Mouse (Mus musculus) liver, embryonic 15.5 days (tissue): ENCODE data around the gene Med19. TPM values are rescaled to one million over a fixed set of nuclear protein-coding genes. Genes with fewer than 3 reads are reported as not detected.
"Not testable (repeated sequence)": the region's sequence is repeated elsewhere in the genome, so short reads cannot be mapped to it uniquely, and the experiment has no call there.

Source experiments
- ATAC-seq: fragments of 200-750 bp; cut with Nextera tagmentation; 2 replicates; pipeline ENCODE4 v1.8.0; 2017; ENCODE audit warnings: moderate number of reproducible peaks, mild to moderate bottlenecking, moderate library complexity; ENCODE audit not compliant: insufficient read depth
- H3K27ac ChIP-seq: fragments of 300-500 bp; sonication (generic); replicated peaks from 2 replicates; pipeline ENCODE4 v1.5.1; 2015; ENCODE audit warnings: mild to moderate bottlenecking, inconsistent platforms
- H3K27me3 ChIP-seq: fragments of 300-500 bp; sonication (generic); 2 replicates; pipeline ENCODE4 v1.6.1; 2015; ENCODE audit warnings: mild to moderate bottlenecking, inconsistent platforms
- H3K36me3 ChIP-seq: fragments of 300-500 bp; sonication (generic); replicated peaks from 2 replicates; pipeline ENCODE4 v1.6.1; 2015; ENCODE audit warnings: moderate library complexity, mild to moderate bottlenecking, inconsistent platforms
- H3K4me1 ChIP-seq: fragments of 300-500 bp; sonication (generic); replicated peaks from 2 replicates; pipeline ENCODE4 v1.6.1; 2015; ENCODE audit warnings: inconsistent platforms
- H3K4me2 ChIP-seq: fragments of 300-500 bp; sonication (generic); 2 replicates; pipeline ENCODE4 v1.6.1; 2015; ENCODE audit warnings: moderate library complexity, mild to moderate bottlenecking, inconsistent platforms
- H3K4me3 ChIP-seq: fragments of 300-500 bp; sonication (generic); replicated peaks from 2 replicates; pipeline ENCODE4 v1.5.1; 2015; ENCODE audit warnings: mild to moderate bottlenecking, inconsistent platforms
- H3K9ac ChIP-seq: fragments of 300-500 bp; sonication (generic); 2 replicates; pipeline ENCODE4 v1.6.1; 2015; ENCODE audit warnings: moderate library complexity, mild to moderate bottlenecking, inconsistent platforms
- H3K9me3 ChIP-seq: fragments of 300-500 bp; sonication (generic); replicated peaks from 2 replicates; pipeline ENCODE4 v1.6.1; 2016; ENCODE audit warnings: inconsistent platforms
- WGBS: fragments of 180-500 bp; shearing (Covaris S2); methylation state at CpG from one replicate; pipeline ENCODE4 v1.1.7; 2015; ENCODE audit warnings: mixed read lengths; ENCODE audit not compliant: insufficient replicate concordance; 5-methylcytosine and 5-hydroxymethylcytosine counted together
- polyA plus RNA-seq: library from polyadenylated mRNA; unstranded; fragments of >200 nt; fragmentation: Nextera tagmentation; extraction: Ambion mirVana; gene quantifications from 2 replicates; pipeline ENCODE4 v1.2.1, GENCODE M21; 2015

Gene Med19
- polyA plus RNA-seq, 1 experiment from 2014 or later: 21.1 TPM

DNA sequence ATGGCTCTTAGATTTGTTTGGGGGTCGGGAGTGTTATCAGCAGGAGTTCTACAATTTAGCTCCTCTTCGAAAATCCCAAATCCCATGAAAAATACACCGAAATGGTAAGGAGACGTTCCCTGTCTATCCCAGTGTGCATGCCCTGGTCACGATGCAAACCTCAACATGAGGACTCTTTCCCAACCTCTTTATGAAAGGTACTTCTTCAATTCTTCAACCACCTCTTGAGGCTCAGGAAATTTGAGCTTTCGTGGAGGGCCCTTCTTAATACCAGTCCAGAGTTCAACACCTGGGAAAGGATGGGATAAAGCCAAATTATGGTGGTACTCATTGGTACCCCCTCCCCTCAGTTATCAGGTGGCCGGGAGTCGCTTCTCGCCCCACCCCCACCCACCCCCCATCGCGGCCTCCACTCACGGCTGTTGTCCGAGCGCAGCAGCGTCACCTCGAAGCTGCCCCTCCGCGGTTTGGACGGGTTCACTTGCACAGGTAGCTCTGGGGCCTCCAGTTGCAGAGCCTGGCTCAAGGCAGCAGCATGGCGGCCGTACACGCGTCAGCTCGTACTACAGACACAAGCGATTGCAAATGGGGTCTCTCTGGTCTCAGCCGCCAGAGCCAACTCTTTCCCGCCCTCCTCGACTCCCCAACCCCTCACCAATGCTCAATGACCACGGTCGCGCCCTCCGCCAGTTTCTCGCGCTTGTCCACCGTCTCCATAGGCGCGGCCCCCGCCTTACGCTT lies 8.2 kb upstream of the Med19 start:
- H3K9me3 ChIP-seq: no peaks in the 10 kb centered on the region
- peak overlapping the region; percentile 79 for H3K4me3 ChIP-seq
- peaks cover 25% of the 10 kb centered on the region for H3K4me1 ChIP-seq
- no peaks in the 10 kb centered on the region for H3K27me3 ChIP-seq
- peak overlapping the region; percentile 88 for H3K4me2 ChIP-seq
- peak; percentile 59 for ATAC-seq
- peak overlapping the region; percentile 76 for H3K27ac ChIP-seq
- H3K9ac ChIP-seq: peak overlapping the region; percentile 79
- WGBS: 2% methylated on average over 39 of the region's 39 CpGs
- H3K36me3 ChIP-seq: peaks cover 27% of the 10 kb centered on the region

DNA sequence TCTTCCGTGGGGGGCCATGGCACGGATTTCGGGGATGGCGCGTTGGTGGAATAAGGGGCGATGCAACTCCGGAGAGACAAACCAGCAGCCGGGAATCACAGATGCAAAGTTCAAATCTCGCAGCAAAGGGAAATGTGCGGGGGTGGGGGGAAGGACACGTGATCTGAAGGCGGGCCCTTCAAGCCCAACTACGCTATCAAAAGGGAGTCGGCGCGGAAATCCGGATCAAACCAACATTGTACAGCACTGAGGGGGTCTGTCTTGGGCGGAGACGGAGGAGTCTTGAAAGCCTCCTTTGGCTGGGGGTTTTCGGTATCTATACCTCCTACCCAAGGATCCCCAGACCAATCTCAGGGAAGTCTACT lies 7.7 kb upstream of the Med19 start, which contains the start of gene Selenoh:
Selenoh (minus strand) TSS at position 202 of the 365 bp plus-strand sequence.
- H3K4me3 ChIP-seq: peak within 1 kb of the TSS; percentile 79
- under 1% methylated on average over 20 of the region's 20 CpGs for WGBS
- no peaks in the 10 kb centered on the region for H3K9me3 ChIP-seq
- peak within 1 kb of the TSS; percentile 88 for H3K4me2 ChIP-seq
- H3K27me3 ChIP-seq: no peaks in the 10 kb centered on the region
- H3K27ac ChIP-seq: peak within 1 kb of the TSS; percentile 76
- peak; percentile 90 for ATAC-seq
- peaks cover 25% of the 10 kb centered on the region for H3K4me1 ChIP-seq
- peaks cover 32% of the 10 kb centered on the region for H3K36me3 ChIP-seq
- H3K9ac ChIP-seq: peak within 1 kb of the TSS; percentile 79

- Histone ChIP-seq H3K4me1 (peaks cover 33% of the 10 kb centered on the region), H3K4me2 (peak overlapping the region; percentile 88; the same call in 1 of the 2 replicates), H3K36me3 (peaks cover 38% of the 10 kb centered on the region)
- H3K9me3 ChIP-seq, H3K27ac ChIP-seq, ATAC-seq, H3K27me3 ChIP-seq, H3K4me3 ChIP-seq, H3K9ac ChIP-seq: not testable (repeated sequence)
- WGBS: 69% methylated on average over 4 of the region's 5 CpGs
Measured at GRCm38 (mm10) chr2:84671535-84671934, 6.7 kb upstream of the Med19 start.

DNA sequence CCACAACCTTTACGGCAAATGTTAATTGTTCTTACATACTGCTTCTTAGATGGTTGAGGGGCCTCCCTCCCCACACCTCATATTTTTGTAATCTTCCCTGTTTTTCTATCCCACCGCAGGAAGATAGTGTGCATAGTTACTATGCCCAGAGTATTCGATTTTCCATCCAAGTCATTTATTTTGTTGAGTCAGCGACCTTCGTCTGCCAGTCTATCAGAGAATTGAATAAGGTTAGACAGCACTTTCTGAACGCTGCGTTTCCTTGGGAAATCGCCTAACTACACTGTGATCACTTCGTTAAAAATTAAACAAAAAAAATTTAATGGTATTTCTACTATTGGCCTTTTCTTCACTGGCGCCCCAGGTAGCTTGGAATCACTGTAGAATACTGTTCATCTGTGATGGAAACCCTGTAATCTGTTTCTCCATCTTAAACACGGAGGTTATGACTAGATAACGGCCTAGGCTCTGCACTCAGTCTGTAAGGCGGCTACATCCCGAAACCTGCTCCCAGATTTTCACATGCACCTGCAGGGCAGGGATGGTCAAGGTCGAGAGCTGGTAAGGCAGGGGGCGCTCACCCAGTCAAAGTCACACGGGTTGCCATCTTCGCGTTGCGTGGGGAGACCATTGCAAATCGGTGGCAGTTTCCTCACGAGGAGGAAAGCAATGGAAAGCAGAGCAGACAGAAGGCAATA lies 783 bp upstream of the Med19 start:
- 7% methylated on average over 22 of the region's 22 CpGs for WGBS
- ATAC-seq: peak; percentile 40

DNA sequence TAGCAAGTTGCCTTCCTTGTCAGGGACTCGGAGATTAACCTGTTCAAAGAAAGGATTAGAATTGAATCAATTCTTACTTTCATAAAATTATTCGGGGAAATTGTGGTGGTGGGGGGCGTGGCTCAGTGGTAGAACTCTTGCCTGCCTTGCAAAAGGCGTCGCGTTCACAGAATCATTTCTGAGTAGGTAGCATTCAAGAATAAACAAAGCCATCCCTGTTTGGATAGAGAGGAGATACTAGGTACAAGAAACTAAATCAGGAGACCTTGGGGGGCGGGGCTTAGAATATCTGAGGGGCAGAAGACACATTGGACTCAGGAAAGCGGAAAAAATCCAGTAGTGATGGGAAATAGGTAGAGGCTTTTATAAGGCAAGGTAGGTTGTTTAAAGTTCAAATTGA lies 814 bp downstream of the Med19 start, which contains the start of gene Tmx2:
Tmx2 (minus strand) TSS at position 125 of the 400 bp plus-strand sequence.
- Histone ChIP-seq H3K4me3 (peak within 1 kb of the TSS; percentile 87), H3K27me3 (no peaks in the 10 kb centered on the region), H3K4me2 (peak within 1 kb of the TSS; percentile 81), H3K9me3 (no peaks in the 10 kb centered on the region), H3K27ac (peak within 1 kb of the TSS; percentile 90), H3K9ac (peak within 1 kb of the TSS; percentile 87), H3K36me3 (peaks cover 35% of the 10 kb centered on the region), H3K4me1 (peaks cover 59% of the 10 kb centered on the region)
- WGBS: 7% methylated on average over 8 of the region's 8 CpGs
- ATAC-seq: no peak

More for the DNA sequence above, 783 bp upstream of the Med19 start:
- Histone ChIP-seq H3K4me2 (peak overlapping the region; percentile 80), H3K9me3 (no peaks in the 10 kb centered on the region), H3K27me3 (no peaks in the 10 kb centered on the region), H3K27ac (peak overlapping the region; percentile 75), H3K9ac (peak overlapping the region; percentile 61), H3K4me3 (peak overlapping the region; percentile 87), H3K4me1 (peaks cover 47% of the 10 kb centered on the region), H3K36me3 (peaks cover 50% of the 10 kb centered on the region)

DNA sequence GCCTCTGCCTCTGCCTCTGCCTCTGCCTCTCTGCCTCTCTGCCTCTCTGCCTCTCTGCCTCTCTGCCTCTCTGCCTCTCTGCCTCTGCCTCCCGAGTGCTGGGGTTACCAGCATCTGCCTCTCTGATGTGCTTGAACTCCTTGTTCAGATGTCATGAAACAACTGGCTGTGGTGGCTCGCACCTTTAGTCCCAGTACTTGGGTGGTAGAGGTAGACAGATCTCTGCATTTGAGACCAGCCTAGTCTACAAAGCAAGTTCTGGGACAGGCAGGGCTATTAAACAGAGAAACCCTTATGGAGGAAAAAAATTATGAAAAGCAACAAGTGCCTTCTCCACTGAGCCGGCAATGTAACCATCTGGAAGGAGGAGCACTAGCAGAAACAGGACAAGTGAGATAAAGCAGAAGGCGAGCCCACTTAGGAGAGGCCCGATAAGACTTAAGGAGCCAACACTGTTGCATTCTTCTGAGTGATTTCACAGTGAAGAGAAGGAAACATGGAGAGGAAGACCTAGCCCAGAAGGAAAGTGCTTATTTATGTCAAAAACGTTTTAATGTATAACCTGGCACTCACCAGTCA lies 4.5 kb downstream of the Med19 start:
- peaks cover 50% of the 10 kb centered on the region for H3K36me3 ChIP-seq
- no peaks in the 10 kb centered on the region for H3K27me3 ChIP-seq
- peak overlapping the region; percentile 64 for H3K4me2 ChIP-seq
- WGBS: 24% methylated on average over 6 of the region's 6 CpGs
- H3K9ac ChIP-seq: peak overlapping the region; percentile 52
- H3K4me3 ChIP-seq: peak overlapping the region; percentile 38
- peak; percentile 50 for ATAC-seq
- peaks cover 49% of the 10 kb centered on the region for H3K4me1 ChIP-seq
- H3K9me3 ChIP-seq: no peaks in the 10 kb centered on the region
- H3K27ac ChIP-seq: peak overlapping the region; percentile 99

- Histone ChIP-seq H3K9me3 (no peaks in the 10 kb centered on the region), H3K36me3 (peaks cover 89% of the 10 kb centered on the region), H3K27ac (peak overlapping the region; percentile 58), H3K9ac (no peak overlapping the region), H3K4me2 (no peak overlapping the region), H3K4me3 (no peak overlapping the region), H3K4me1 (peaks cover 24% of the 10 kb centered on the region), H3K27me3 (no peaks in the 10 kb centered on the region)
- no peak for ATAC-seq
- 57% methylated on average over 2 of the region's 2 CpGs for WGBS
Measured at GRCm38 (mm10) chr2:84688080-84688844, 10.1 kb downstream of the Med19 start.

GRCm38 (mm10) chr2:84690050-84690449 lies 11.8 kb downstream of the Med19 start:
- Histone ChIP-seq H3K36me3 (peaks cover 94% of the 10 kb centered on the region), H3K27me3 (no peaks in the 10 kb centered on the region), H3K27ac (no peak overlapping the region), H3K4me3 (no peak overlapping the region), H3K9me3 (no peaks in the 10 kb centered on the region), H3K4me1 (peaks cover 14% of the 10 kb centered on the region), H3K9ac (no peak overlapping the region), H3K4me2 (no peak overlapping the region)
- no peak for ATAC-seq
- 87% methylated on average over 12 of the region's 12 CpGs for WGBS

- no peak overlapping the region for H3K9ac ChIP-seq
- H3K9me3 ChIP-seq: no peaks in the 10 kb centered on the region
- no peak overlapping the region for H3K27ac ChIP-seq
- no peak overlapping the region for H3K4me3 ChIP-seq
- peaks cover 94% of the 10 kb centered on the region for H3K36me3 ChIP-seq
- WGBS: 83% methylated on average over 5 of the region's 5 CpGs
- ATAC-seq: no peak
- no peaks in the 10 kb centered on the region for H3K4me1 ChIP-seq
- H3K4me2 ChIP-seq: no peak overlapping the region
- no peaks in the 10 kb centered on the region for H3K27me3 ChIP-seq
Measured at GRCm38 (mm10) chr2:84695007-84695695, 16.9 kb downstream of the Med19 start.

GRCm38 (mm10) chr2:84703497-84703896 lies 25.3 kb downstream of the Med19 start:
- ATAC-seq: no peak
- no peak overlapping the region for H3K4me2 ChIP-seq
- H3K27me3 ChIP-seq: no peaks in the 10 kb centered on the region
- H3K4me3 ChIP-seq: no peak overlapping the region
- no peak overlapping the region for H3K27ac ChIP-seq
- no peak overlapping the region for H3K9ac ChIP-seq
- peaks cover 91% of the 10 kb centered on the region for H3K36me3 ChIP-seq
- no peaks in the 10 kb centered on the region for H3K9me3 ChIP-seq
- 49% methylated on average over 1 of the region's 1 CpGs for WGBS
- peaks cover 36% of the 10 kb centered on the region for H3K4me1 ChIP-seq
